Mouse (Mus musculus): Measurements from ENCODE around the gene Dnaja2.

Gene Dnaja2

GRCm38 (mm10) chr8:85555181-85556145 lies at the start of gene Dnaja2:
Dnaja2 (minus strand) TSS chr8:85555344.
- DNase-seq: peak; percentile 84

- DNase-seq: no peak
These were observed 49.1 kb upstream of the Dnaja2 start for GRCm38 (mm10) chr8:85604201-85604600.

GRCm38 (mm10) chr8:85603203-85603895 lies 48.2 kb upstream of the Dnaja2 start:
- DNase-seq: peak; percentile 54

GRCm38 (mm10) chr8:85602737-85603136 lies 47.6 kb upstream of the Dnaja2 start:
- no peak for DNase-seq

- DNase-seq: no peak
These were observed 46.6 kb upstream of the Dnaja2 start for GRCm38 (mm10) chr8:85601741-85602140.

GRCm38 (mm10) chr8:85597413-85598191 lies 42.5 kb upstream of the Dnaja2 start:
- no peak for DNase-seq

- no peak for DNase-seq
These were observed 40.2 kb upstream of the Dnaja2 start for GRCm38 (mm10) chr8:85595391-85595790.

- no peak for DNase-seq
These were observed 39.8 kb upstream of the Dnaja2 start for GRCm38 (mm10) chr8:85594983-85595382.

GRCm38 (mm10) chr8:85593324-85593723 lies 38.2 kb upstream of the Dnaja2 start:
- DNase-seq: no peak

- DNase-seq: no peak
These were observed 36.4 kb upstream of the Dnaja2 start for GRCm38 (mm10) chr8:85591532-85591931.

- no peak for DNase-seq
These were observed 35.1 kb upstream of the Dnaja2 start for GRCm38 (mm10) chr8:85590258-85590657.

GRCm38 (mm10) chr8:85588596-85588995 lies 33.5 kb upstream of the Dnaja2 start:
- no peak for DNase-seq

- no peak for DNase-seq
These were observed 22.5 kb upstream of the Dnaja2 start for GRCm38 (mm10) chr8:85577666-85578065.

- DNase-seq: no peak
These were observed 18.9 kb upstream of the Dnaja2 start for GRCm38 (mm10) chr8:85573972-85574496.

GRCm38 (mm10) chr8:85570466-85570865 lies 15.3 kb upstream of the Dnaja2 start:
- no peak for DNase-seq

- no peak for DNase-seq
These were observed 12.7 kb upstream of the Dnaja2 start for GRCm38 (mm10) chr8:85567801-85568200.

GRCm38 (mm10) chr8:85565186-85565585 lies 10.0 kb upstream of the Dnaja2 start:
- DNase-seq: no peak

GRCm38 (mm10) chr8:85563336-85563735 lies 8.2 kb upstream of the Dnaja2 start:
- no peak for DNase-seq

GRCm38 (mm10) chr8:85559966-85560365 lies 4.8 kb upstream of the Dnaja2 start:
- DNase-seq: no peak

GRCm38 (mm10) chr8:85559201-85559600 lies 4.1 kb upstream of the Dnaja2 start:
- DNase-seq: no peak

- no peak for DNase-seq
These were observed 2.5 kb upstream of the Dnaja2 start for GRCm38 (mm10) chr8:85557601-85557986.

GRCm38 (mm10) chr8:85556986-85557600 lies 1.9 kb upstream of the Dnaja2 start:
- no peak for DNase-seq
